Mouse (Mus musculus): ENCODE data around the gene Tbc1d14. TPM values are rescaled to one million over a fixed set of nuclear protein-coding genes. Genes with fewer than 3 reads are reported as not detected.

Tbc1d14 gene
- polyA plus RNA-seq, 1 experiment from 2014 or later: 49.9 TPM

- WGBS: 70% methylated on average over 2 of the region's 2 CpGs
- no peak for ATAC-seq (ENCODE audit: low FRiP score, low TSS enrichment)
- no peak overlapping the region for H3K4me3 ChIP-seq (ENCODE audit: low read length)
- peaks cover 6% of the 10 kb centered on the region; the same call in 1 of the 2 replicates for H3K36me3 ChIP-seq (ENCODE audit: control insufficient read depth, insufficient read depth, low read length)
- no peaks in the 10 kb centered on the region for H3K9me3 ChIP-seq (ENCODE audit: control insufficient read depth, low read length)
- H3K27me3 ChIP-seq (ENCODE audit: control insufficient read depth, insufficient read depth, low read length): no peaks in the 10 kb centered on the region
- H3K27ac ChIP-seq (ENCODE audit: low read depth, low read length): no peak overlapping the region
- H3K4me1 ChIP-seq (ENCODE audit: control insufficient read depth, insufficient read depth, low read length): peaks cover 12% of the 10 kb centered on the region
- H3K9ac ChIP-seq (ENCODE audit: low read depth, low read length): no peak overlapping the region
- H3K4me2 ChIP-seq (replicated peaks; ENCODE audit: low read depth, low read length): no peak overlapping the region
Observed at GRCm38 (mm10) chr5:36479735-36480134, 113.3 kb downstream of the Tbc1d14 start.

- Histone ChIP-seq H3K27ac (ENCODE audit: low read depth, low read length) (no peak overlapping the region), H3K27me3 (ENCODE audit: control insufficient read depth, insufficient read depth, low read length) (no peaks in the 10 kb centered on the region), H3K36me3 (ENCODE audit: control insufficient read depth, insufficient read depth, low read length) (peaks cover 12% of the 10 kb centered on the region), H3K9ac (ENCODE audit: low read depth, low read length) (no peak overlapping the region), H3K9me3 (ENCODE audit: control insufficient read depth, low read length) (no peaks in the 10 kb centered on the region), H3K4me3 (ENCODE audit: low read length) (no peak overlapping the region), H3K4me2 (replicated peaks; ENCODE audit: low read depth, low read length) (no peak overlapping the region), H3K4me1 (ENCODE audit: control insufficient read depth, insufficient read depth, low read length) (peaks cover 11% of the 10 kb centered on the region)
- no peak for ATAC-seq (ENCODE audit: low FRiP score, low TSS enrichment)
- WGBS: 82% methylated on average over 6 of the region's 6 CpGs
Observed at GRCm38 (mm10) chr5:36478540-36479420, 114.3 kb downstream of the Tbc1d14 start.

- no peak overlapping the region for H3K27ac ChIP-seq (ENCODE audit: low read depth, low read length)
- H3K4me2 ChIP-seq (replicated peaks; ENCODE audit: low read depth, low read length): no peak overlapping the region
- no peak overlapping the region for H3K4me3 ChIP-seq (ENCODE audit: low read length)
- H3K36me3 ChIP-seq (ENCODE audit: control insufficient read depth, insufficient read depth, low read length): peaks cover 21% of the 10 kb centered on the region
- peaks cover 2% of the 10 kb centered on the region; the same call in 1 of the 2 replicates for H3K4me1 ChIP-seq (ENCODE audit: control insufficient read depth, insufficient read depth, low read length)
- ATAC-seq (ENCODE audit: low FRiP score, low TSS enrichment): no peak
- H3K9me3 ChIP-seq (ENCODE audit: control insufficient read depth, low read length): no peaks in the 10 kb centered on the region
- H3K9ac ChIP-seq (ENCODE audit: low read depth, low read length): no peak overlapping the region
- H3K27me3 ChIP-seq (ENCODE audit: control insufficient read depth, insufficient read depth, low read length): no peaks in the 10 kb centered on the region
- WGBS: 85% methylated on average over 3 of the region's 3 CpGs
Observed at GRCm38 (mm10) chr5:36477486-36477885, 115.6 kb downstream of the Tbc1d14 start.

GRCm38 (mm10) chr5:36474283-36474682 is 118.8 kb downstream of the Tbc1d14 start:
- H3K9me3 ChIP-seq (ENCODE audit: control insufficient read depth, low read length): no peaks in the 10 kb centered on the region
- H3K4me2 ChIP-seq (replicated peaks; ENCODE audit: low read depth, low read length): no peak overlapping the region
- peaks cover 53% of the 10 kb centered on the region for H3K36me3 ChIP-seq (ENCODE audit: control insufficient read depth, insufficient read depth, low read length)
- H3K4me3 ChIP-seq (ENCODE audit: low read length): no peak overlapping the region
- no peaks in the 10 kb centered on the region for H3K27me3 ChIP-seq (ENCODE audit: control insufficient read depth, insufficient read depth, low read length)
- WGBS: 92% methylated on average over 5 of the region's 5 CpGs
- no peaks in the 10 kb centered on the region for H3K4me1 ChIP-seq (ENCODE audit: control insufficient read depth, insufficient read depth, low read length)
- no peak for ATAC-seq (ENCODE audit: low FRiP score, low TSS enrichment)
- H3K9ac ChIP-seq (ENCODE audit: low read depth, low read length): no peak overlapping the region
- H3K27ac ChIP-seq (ENCODE audit: low read depth, low read length): no peak overlapping the region

GRCm38 (mm10) chr5:36472876-36473655 is 120.0 kb downstream of the Tbc1d14 start:
- no peaks in the 10 kb centered on the region for H3K4me1 ChIP-seq (ENCODE audit: control insufficient read depth, insufficient read depth, low read length)
- no peak overlapping the region for H3K4me3 ChIP-seq (ENCODE audit: low read length)
- no peak for ATAC-seq (ENCODE audit: low FRiP score, low TSS enrichment)
- H3K27ac ChIP-seq (ENCODE audit: low read depth, low read length): no peak overlapping the region
- no peak overlapping the region for H3K4me2 ChIP-seq (replicated peaks; ENCODE audit: low read depth, low read length)
- H3K36me3 ChIP-seq (ENCODE audit: control insufficient read depth, insufficient read depth, low read length): peaks cover 62% of the 10 kb centered on the region
- H3K9me3 ChIP-seq (ENCODE audit: control insufficient read depth, low read length): no peaks in the 10 kb centered on the region
- no peak overlapping the region for H3K9ac ChIP-seq (ENCODE audit: low read depth, low read length)
- no peaks in the 10 kb centered on the region for H3K27me3 ChIP-seq (ENCODE audit: control insufficient read depth, insufficient read depth, low read length)
- WGBS: 92% methylated on average over 4 of the region's 4 CpGs

GRCm38 (mm10) chr5:36471206-36471605 is 121.9 kb downstream of the Tbc1d14 start:
- H3K27me3 ChIP-seq (ENCODE audit: control insufficient read depth, insufficient read depth, low read length): no peaks in the 10 kb centered on the region
- H3K4me2 ChIP-seq (replicated peaks; ENCODE audit: low read depth, low read length): no peak overlapping the region
- H3K9ac ChIP-seq (ENCODE audit: low read depth, low read length): no peak overlapping the region
- peaks cover 1% of the 10 kb centered on the region for H3K4me1 ChIP-seq (ENCODE audit: control insufficient read depth, insufficient read depth, low read length)
- no peaks in the 10 kb centered on the region for H3K9me3 ChIP-seq (ENCODE audit: control insufficient read depth, low read length)
- ATAC-seq (ENCODE audit: low FRiP score, low TSS enrichment): no peak
- H3K36me3 ChIP-seq (ENCODE audit: control insufficient read depth, insufficient read depth, low read length): peaks cover 57% of the 10 kb centered on the region
- 93% methylated on average over 8 of the region's 8 CpGs for WGBS
- no peak overlapping the region for H3K4me3 ChIP-seq (ENCODE audit: low read length)
- no peak overlapping the region for H3K27ac ChIP-seq (ENCODE audit: low read depth, low read length)

GRCm38 (mm10) chr5:36465889-36466288 is 127.2 kb downstream of the Tbc1d14 start:
- Histone ChIP-seq H3K4me1 (ENCODE audit: control insufficient read depth, insufficient read depth, low read length) (peaks cover 19% of the 10 kb centered on the region), H3K36me3 (ENCODE audit: control insufficient read depth, insufficient read depth, low read length) (peaks cover 25% of the 10 kb centered on the region), H3K4me2 (replicated peaks; ENCODE audit: low read depth, low read length) (peak overlapping the region; percentile 96), H3K9me3 (ENCODE audit: control insufficient read depth, low read length) (no peaks in the 10 kb centered on the region), H3K27ac (ENCODE audit: low read depth, low read length) (no peak overlapping the region), H3K27me3 (ENCODE audit: control insufficient read depth, insufficient read depth, low read length) (no peaks in the 10 kb centered on the region), H3K4me3 (ENCODE audit: low read length) (peak overlapping the region; percentile 98), H3K9ac (ENCODE audit: low read depth, low read length) (peak overlapping the region; percentile 86)
- 22% methylated on average over 8 of the region's 8 CpGs for WGBS
- no peak for ATAC-seq (ENCODE audit: low FRiP score, low TSS enrichment)

GRCm38 (mm10) chr5:36464709-36465661 is 128.1 kb downstream of the Tbc1d14 start, which contains the start of gene Grpel1:
Grpel1 (plus strand) TSS chr5:36464998.
- Histone ChIP-seq H3K36me3 (ENCODE audit: control insufficient read depth, insufficient read depth, low read length) (peaks cover 16% of the 10 kb centered on the region), H3K4me2 (replicated peaks; ENCODE audit: low read depth, low read length) (peak within 1 kb of the TSS; percentile 96), H3K9me3 (ENCODE audit: control insufficient read depth, low read length) (no peaks in the 10 kb centered on the region), H3K4me1 (ENCODE audit: control insufficient read depth, insufficient read depth, low read length) (peaks cover 21% of the 10 kb centered on the region), H3K27me3 (ENCODE audit: control insufficient read depth, insufficient read depth, low read length) (no peaks in the 10 kb centered on the region), H3K27ac (ENCODE audit: low read depth, low read length) (peak within 1 kb of the TSS; percentile 55; the same call in 1 of the 2 replicates), H3K4me3 (ENCODE audit: low read length) (peak within 1 kb of the TSS; percentile 98), H3K9ac (ENCODE audit: low read depth, low read length) (peak within 1 kb of the TSS; percentile 86)
- WGBS: under 1% methylated on average over 68 of the region's 68 CpGs
- ATAC-seq (ENCODE audit: low FRiP score, low TSS enrichment): peak; percentile 93

All from kidney, embryonic 14.5 days (tissue).